Mouse (Mus musculus) regulatory T cell (primary cell): Measurements from ENCODE around the gene Mdm2.

Experiments
- in situ Hi-C: fragments of 300-600 bp; cut with MboI, MseI; formaldehyde crosslinking; loops from one replicate; pipeline ENCODE4 v1.15.1; 2025; ENCODE audit warnings: high pct_unique_total_duplicates

The Mdm2 gene

GRCm38 (mm10) chr10:117699914-117700313 is 10.6 kb downstream of the Mdm2 start:
- in situ Hi-C loops: loop anchor here (10.0 kb wide), 2 partner anchors 335 to 645 kb away; no protein-coding TSS in a partner anchor

GRCm38 (mm10) chr10:117698313-117699138 is 12.0 kb downstream of the Mdm2 start:
- in situ Hi-C loops: loop anchor here (10.0 kb wide), 1 partner anchor 334 kb away; no protein-coding TSS in a partner anchor

GRCm38 (mm10) chr10:117697561-117698115 is 12.9 kb downstream of the Mdm2 start:
- in situ Hi-C loops: loop anchor here (10.0 kb wide), 1 partner anchor 333 kb away; no protein-coding TSS in a partner anchor

GRCm38 (mm10) chr10:117696827-117697560 is 13.6 kb downstream of the Mdm2 start:
- in situ Hi-C loops: loop anchor here (10.0 kb wide), 1 partner anchor 332 kb away; no protein-coding TSS in a partner anchor

GRCm38 (mm10) chr10:117696021-117696826 is 14.3 kb downstream of the Mdm2 start:
- in situ Hi-C loops: loop anchor here (10.0 kb wide), 1 partner anchor 331 kb away; no protein-coding TSS in a partner anchor

GRCm38 (mm10) chr10:117695605-117696004 is 15.0 kb downstream of the Mdm2 start:
- in situ Hi-C loops: loop anchor here (10.0 kb wide), 1 partner anchor 331 kb away; no protein-coding TSS in a partner anchor

GRCm38 (mm10) chr10:117695027-117695426 is 15.5 kb downstream of the Mdm2 start:
- in situ Hi-C loops: loop anchor here (10.0 kb wide), 1 partner anchor 330 kb away; no protein-coding TSS in a partner anchor

GRCm38 (mm10) chr10:117694255-117694953 is 16.2 kb downstream of the Mdm2 start:
- in situ Hi-C loops: loop anchor here (5.0 to 10.0 kb wide), 2 partner anchors 68 to 330 kb away; no protein-coding TSS in a partner anchor

- in situ Hi-C loops: loop anchor here (5.0 to 10.0 kb wide), 2 partner anchors 69 to 328 kb away; no protein-coding TSS in a partner anchor
Measured at GRCm38 (mm10) chr10:117692953-117693352, 17.6 kb downstream of the Mdm2 start.

GRCm38 (mm10) chr10:117692173-117692572 is 18.4 kb downstream of the Mdm2 start:
- in situ Hi-C loops: loop anchor here (5.0 to 10.0 kb wide), 2 partner anchors 70 to 327 kb away; no protein-coding TSS in a partner anchor

- in situ Hi-C loops: loop anchor here (5.0 to 10.0 kb wide), 2 partner anchors 71 to 327 kb away; no protein-coding TSS in a partner anchor
Measured at GRCm38 (mm10) chr10:117691389-117691968, 19.1 kb downstream of the Mdm2 start.

- in situ Hi-C loops: loop anchor here (5.0 to 10.0 kb wide), 2 partner anchors 71 to 326 kb away; no protein-coding TSS in a partner anchor
Measured at GRCm38 (mm10) chr10:117690770-117691296, 19.7 kb downstream of the Mdm2 start.

GRCm38 (mm10) chr10:117690101-117690352 is 20.5 kb downstream of the Mdm2 start:
- in situ Hi-C loops: loop anchor here (5.0 to 10.0 kb wide), 2 partner anchors 72 to 325 kb away; no protein-coding TSS in a partner anchor

- in situ Hi-C loops: loop anchor here (5.0 to 10.0 kb wide), 2 partner anchors 73 to 325 kb away; no protein-coding TSS in a partner anchor
Measured at GRCm38 (mm10) chr10:117689297-117690100, 21.1 kb downstream of the Mdm2 start.

- in situ Hi-C loops: no loop called here
Measured at GRCm38 (mm10) chr10:117688204-117689151, 22.1 kb downstream of the Mdm2 start.

- in situ Hi-C loops: no loop called here
Measured at GRCm38 (mm10) chr10:117687577-117687976, 23.0 kb downstream of the Mdm2 start.

- in situ Hi-C loops: no loop called here
Measured at GRCm38 (mm10) chr10:117687018-117687417, 23.5 kb downstream of the Mdm2 start.
